ENCODE assay signal across 8 mouse cellular contexts in the genomic region with DNA sequence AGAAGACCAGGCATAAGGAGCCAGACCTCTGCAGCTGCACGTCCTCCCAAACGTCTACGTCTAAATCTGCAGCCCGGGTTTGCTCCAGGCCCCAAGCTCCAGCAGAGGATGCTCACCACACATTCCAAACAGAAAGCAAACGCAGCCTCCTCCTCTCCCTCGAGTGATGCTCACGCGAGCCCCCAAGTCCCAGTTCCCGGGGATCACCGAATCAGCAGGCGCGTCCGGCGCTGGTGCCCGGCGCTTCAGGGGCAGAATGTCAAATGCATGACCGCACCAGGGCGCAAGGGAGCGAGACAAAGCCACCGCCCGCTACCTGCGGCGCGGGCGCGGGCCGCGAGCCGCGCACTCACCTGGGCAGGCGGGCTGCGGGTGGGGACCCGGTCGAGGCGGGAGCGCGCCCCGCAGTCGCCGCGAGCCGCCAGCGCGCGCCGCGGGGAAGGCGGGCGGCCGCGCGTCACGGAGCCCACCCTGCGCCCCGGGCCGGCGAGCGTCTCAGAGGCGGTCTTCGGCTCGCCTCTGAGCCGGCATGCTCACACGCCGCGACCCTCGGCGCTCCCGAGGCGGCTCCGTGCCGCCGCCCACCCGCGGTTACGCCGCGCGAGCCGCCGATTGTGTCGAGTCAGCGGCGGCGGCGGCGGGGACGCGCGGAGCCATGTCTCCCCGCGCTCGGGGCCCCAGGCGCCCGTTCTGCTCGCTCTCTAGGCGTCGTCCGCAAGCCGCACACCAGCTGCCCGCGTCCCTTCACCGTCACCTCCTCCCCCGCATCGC. TPM values are rescaled to one million over a fixed set of nuclear protein-coding genes. Genes with fewer than 3 reads are reported as not detected.
DNase-seq lines count a peak whose midpoint lies in the region; ATAC-seq and TF ChIP-seq lines count a peak whose summit lies in the region.

No protein-coding gene starts in this region.

- peak overlapping the region; percentile 83 for H3K4me3 ChIP-seq in embryonic facial prominence, embryonic 14.5 days (ENCODE audit: low read depth, low read length)
- H3K4me3 ChIP-seq in heart, embryonic 10.5 days = peak overlapping the region; percentile 81
- peak overlapping the region; percentile 77 for H3K4me3 ChIP-seq in kidney, postnatal 0 days (replicated peaks; ENCODE audit: low read depth, low read length)
- H3K4me3 ChIP-seq in limb, embryonic 15.5 days = peak overlapping the region; percentile 79

- no peaks in the 10 kb centered on the region for H3K36me3 ChIP-seq in embryonic facial prominence, embryonic 14.5 days (ENCODE audit: control insufficient read depth, insufficient read depth, low read length)
- H3K36me3 ChIP-seq in heart, embryonic 10.5 days = no peaks in the 10 kb centered on the region
- no peaks in the 10 kb centered on the region for H3K36me3 ChIP-seq in kidney, postnatal 0 days (ENCODE audit: insufficient read depth, low read length)
- no peaks in the 10 kb centered on the region for H3K36me3 ChIP-seq in limb, embryonic 15.5 days

- peak overlapping the region; percentile 88 for H3K9ac ChIP-seq in embryonic facial prominence, embryonic 14.5 days (ENCODE audit: low read depth, low read length)
- H3K9ac ChIP-seq in kidney, postnatal 0 days (ENCODE audit: low read depth, low read length) = peak overlapping the region; percentile 70
- H3K9ac ChIP-seq in limb, embryonic 15.5 days = peak overlapping the region; percentile 65

- under 1% methylated on average over 16 of the region's 104 CpGs for WGBS in embryonic facial prominence, embryonic 14.5 days
- under 1% methylated on average over 101 of the region's 104 CpGs for WGBS in heart, embryonic 10.5 days
- WGBS in kidney, postnatal 0 days = under 1% methylated on average over 66 of the region's 104 CpGs
- under 1% methylated on average over 70 of the region's 104 CpGs for WGBS in limb, embryonic 15.5 days

- no peak for TF ChIP-seq CTCF in kidney, postnatal 0 days (IDR thresholded peaks at IDR 0.05; ENCODE audit: low read depth)

- peak overlapping the region; percentile 89 for H3K27ac ChIP-seq in embryonic facial prominence, embryonic 14.5 days (replicated peaks; ENCODE audit: low read depth, low read length)
- peak overlapping the region; percentile 95 for H3K27ac ChIP-seq in heart, embryonic 10.5 days
- H3K27ac ChIP-seq in kidney, postnatal 0 days = no peak overlapping the region
- H3K27ac ChIP-seq in limb, embryonic 15.5 days = peak overlapping the region; percentile 79

- H3K4me1 ChIP-seq in embryonic facial prominence, embryonic 14.5 days (ENCODE audit: control insufficient read depth, insufficient read depth, low read length) = peaks cover 2% of the 10 kb centered on the region; the same call in 1 of the 2 replicates
- H3K4me1 ChIP-seq in heart, embryonic 10.5 days = no peaks in the 10 kb centered on the region
- no peaks in the 10 kb centered on the region for H3K4me1 ChIP-seq in kidney, postnatal 0 days (replicated peaks; ENCODE audit: insufficient read depth, low read length)
- no peaks in the 10 kb centered on the region for H3K4me1 ChIP-seq in limb, embryonic 15.5 days

- ATAC-seq in embryonic facial prominence, embryonic 14.5 days (ENCODE audit: low read depth) = peak; percentile 85
- peak; percentile 82 for ATAC-seq in kidney, postnatal 0 days (replicated peaks; ENCODE audit: low FRiP score, low read depth)
- ATAC-seq in limb, embryonic 15.5 days (ENCODE audit: insufficient number of reproducible peaks, low FRiP score, low TSS enrichment, low read depth) = peak; percentile 61

- H3K4me2 ChIP-seq in embryonic facial prominence, embryonic 14.5 days (ENCODE audit: low read depth, low read length) = peak overlapping the region; percentile 77
- H3K4me2 ChIP-seq in kidney, postnatal 0 days (ENCODE audit: low read length) = peak overlapping the region; percentile 96
- peak overlapping the region; percentile 87 for H3K4me2 ChIP-seq in limb, embryonic 15.5 days

- no peaks in the 10 kb centered on the region for H3K9me3 ChIP-seq in embryonic facial prominence, embryonic 14.5 days (ENCODE audit: control insufficient read depth, low read length)
- H3K9me3 ChIP-seq in heart, embryonic 10.5 days = no peaks in the 10 kb centered on the region
- H3K9me3 ChIP-seq in kidney, postnatal 0 days (replicated peaks; ENCODE audit: low read length) = no peaks in the 10 kb centered on the region
- no peaks in the 10 kb centered on the region for H3K9me3 ChIP-seq in limb, embryonic 15.5 days

- DNase-seq in kidney, adult 18-20 months = peak; percentile 21
- DNase-seq in kidney, adult 11 months = no peak
- DNase-seq in embryonic facial prominence, embryonic 14.5 days (ENCODE audit: low spot score) = peak; percentile 80
- peak; percentile 87 for DNase-seq in heart, embryonic 10.5 days (ENCODE audit: low spot score)
- DNase-seq in kidney, postnatal 0 days (ENCODE audit: low spot score) = peak; percentile 67
- peak; percentile 79 for DNase-seq in neural tube, embryonic 10.5 days (ENCODE audit: extremely low spot score, low spot score)
- peak; percentile 6 for DNase-seq in thymus, postnatal 0 days (ENCODE audit: low spot score)

- 0 out of 2 replicates have a peak, but pooled peaks cover 3% of the 10 kb centered on the region for H3K27me3 ChIP-seq in embryonic facial prominence, embryonic 14.5 days (replicated peaks; ENCODE audit: control insufficient read depth, insufficient read depth, low read length)
- H3K27me3 ChIP-seq in heart, embryonic 10.5 days (ENCODE audit: insufficient read depth, poor library complexity, severe bottlenecking) = peaks cover 8% of the 10 kb centered on the region; the same call in 1 of the 2 replicates
- peaks cover 3% of the 10 kb centered on the region; the same call in 1 of the 2 replicates for H3K27me3 ChIP-seq in kidney, postnatal 0 days (ENCODE audit: insufficient read depth, low read length)
- peaks cover 5% of the 10 kb centered on the region; the same call in 1 of the 2 replicates for H3K27me3 ChIP-seq in limb, embryonic 15.5 days

RNA-seq across cellular contexts. Expression of gene Hecw2, which starts 0.6 kb away (rescaled TPM):
- polyA plus RNA-seq in embryonic facial prominence, embryonic 14.5 days (2014; fragmentation: Nextera tagmentation; extraction: Ambion mirVana) = 3.9 and 4.8 TPM in 2 replicates
- polyA plus RNA-seq in heart, embryonic 10.5 days (2016; fragmentation: Nextera tagmentation; extraction: Ambion mirVana) = 5.2 and 6.6 TPM in 2 replicates
- polyA plus RNA-seq in kidney, postnatal 0 days (2015; fragmentation: Nextera tagmentation; extraction: Ambion mirVana) = 2.4 and 2.5 TPM in 2 replicates
- polyA plus RNA-seq in limb, embryonic 15.5 days (2015; fragmentation: Nextera tagmentation; extraction: Ambion mirVana) = 3.4 and 4.4 TPM in 2 replicates
- 0.64 and 0.85 TPM in 2 replicates for polyA plus RNA-seq in thymus, postnatal 0 days (2015; fragmentation: Nextera tagmentation; extraction: Ambion mirVana)

RNA-seq across cellular contexts. Expression of gene Ccdc150, which starts 56.1 kb away (rescaled TPM):
- 0.14 and 0.20 TPM in 2 replicates for polyA plus RNA-seq in embryonic facial prominence, embryonic 14.5 days (2014; fragmentation: Nextera tagmentation; extraction: Ambion mirVana)
- polyA plus RNA-seq in heart, embryonic 10.5 days (2016; fragmentation: Nextera tagmentation; extraction: Ambion mirVana) = 0.65 and 0.67 TPM in 2 replicates
- polyA plus RNA-seq in kidney, postnatal 0 days (2015; fragmentation: Nextera tagmentation; extraction: Ambion mirVana) = 0.13 and 0.18 TPM in 2 replicates
- polyA plus RNA-seq in limb, embryonic 15.5 days (2015; fragmentation: Nextera tagmentation; extraction: Ambion mirVana) = 0.12 and 0.22 TPM in 2 replicates
- 0.18 and 0.22 TPM in 2 replicates for polyA plus RNA-seq in thymus, postnatal 0 days (2015; fragmentation: Nextera tagmentation; extraction: Ambion mirVana)
